ENCODE assay signal across 22 mouse cellular contexts in genomic region chr3:51373544-51373943, GRCm38 (mm10). TPM values are rescaled to one million over a fixed set of nuclear protein-coding genes. Genes with fewer than 3 reads are reported as not detected.
DNase-seq lines count a peak whose midpoint lies in the region; ATAC-seq and TF ChIP-seq lines count a peak whose summit lies in the region.
"Had no signal": no experiment of that assay in that cellular context is flagged by ENCODE, and none has a peak within 500 bp of the region (broad histone marks: within the 10 kb centered on the region; RNA-seq: fewer than 3 reads in every experiment).

No protein-coding gene starts in this region.

- peak; percentile 34 for TF ChIP-seq CTCF in heart, adult 2 months (IDR thresholded peaks at IDR 0.05)
- TF ChIP-seq CTCF in liver, embryonic 14.5 days (IDR thresholded peaks at IDR 0.05; ENCODE audit: low read depth), result peak; percentile 23; the same call in 1 of the 2 replicates
- TF ChIP-seq CTCF in CH12.LX (conservative IDR thresholded peaks at IDR 0.05 in 1 of 2, IDR thresholded peaks at IDR 0.05 in 1 of 2; ENCODE audit: low read depth in 2 of 2, low read length in 2 of 2), result peak in 1 of 2 experiments; percentile 54; a peak in 2 of 4 replicates

- H3K4me1 ChIP-seq in heart, adult 2 months (ENCODE audit: control insufficient read depth, insufficient read depth, low read length), result no peaks in the 10 kb centered on the region
- H3K4me1 ChIP-seq in liver, embryonic 14.5 days (replicated peaks; ENCODE audit: control insufficient read depth in 2 of 2, insufficient read depth in 2 of 2, low read length in 1 of 2), result peaks cover 8 to 15% of the 10 kb centered on the region in 2 experiments
- peaks cover 31% of the 10 kb centered on the region for H3K4me1 ChIP-seq in liver, embryonic 12.5 days
- H3K4me1 ChIP-seq in CH12.LX (ENCODE audit: control insufficient read depth in 1 of 2, insufficient read depth in 2 of 2), result peaks cover 0 to 14% of the 10 kb centered on the region in 2 experiments; a peak in 2 of 4 replicates
- H3K4me1 ChIP-seq: midbrain, embryonic 12.5 days; neural tube, embryonic 12.5 days had no signal

- TF ChIP-seq EP300 in heart, adult 2 months (IDR thresholded peaks at IDR 0.05; ENCODE audit: insufficient read depth, low read depth, low read length), result no peak
- TF ChIP-seq EP300 in liver, embryonic 14.5 days (IDR thresholded peaks at IDR 0.05; ENCODE audit: low read depth), result no peak
- TF ChIP-seq EP300 in CH12.LX (IDR thresholded peaks at IDR 0.05; ENCODE audit: low read length), result no peak

- ATAC-seq in liver, embryonic 14.5 days (ENCODE audit: insufficient read depth), result no peak
- ATAC-seq in liver, embryonic 12.5 days, result no peak
- ATAC-seq: hindbrain, postnatal 0 days had no signal

- H3K79me2 ChIP-seq in heart, adult 2 months (replicated peaks; ENCODE audit: control insufficient read depth, insufficient read depth, low read length), result no peaks in the 10 kb centered on the region
- H3K79me2 ChIP-seq in CH12.LX (replicated peaks; ENCODE audit: control insufficient read depth, extremely low read depth, insufficient read depth, poor library complexity, severe bottlenecking), result no peaks in the 10 kb centered on the region
- no peaks in the 10 kb centered on the region for H3K79me2 ChIP-seq in myocyte (ENCODE audit: control insufficient read depth, insufficient read depth)

- intact Hi-C loops in heart, adult 2 months (cut with DNase I), result no loop called here
- intact Hi-C loops in heart, postnatal 10 days (cut with DNase I), result no loop called here

- 73% methylated on average over 5 of the region's 5 CpGs for WGBS in heart, adult 2 months
- WGBS in liver, embryonic 14.5 days (ENCODE audit: insufficient replicate concordance), result 59% methylated on average over 5 of the region's 5 CpGs
- 55% methylated on average over 5 of the region's 5 CpGs for WGBS in liver, embryonic 12.5 days (ENCODE audit: insufficient replicate concordance)

- H3K9me3 ChIP-seq in liver, embryonic 14.5 days (ENCODE audit: control insufficient read depth, low read length), result no peaks in the 10 kb centered on the region
- H3K9me3 ChIP-seq in liver, embryonic 12.5 days (replicated peaks), result no peaks in the 10 kb centered on the region
- H3K9me3 ChIP-seq in CH12.LX (replicated peaks; ENCODE audit: low read length), result peaks cover 3% of the 10 kb centered on the region

- no peak overlapping the region for H3ac ChIP-seq in myocyte (ENCODE audit: control insufficient read depth, insufficient read length)

- no peaks in the 10 kb centered on the region for H3K36me3 ChIP-seq in heart, adult 2 months (ENCODE audit: control insufficient read depth, insufficient read depth, low read length)
- no peaks in the 10 kb centered on the region for H3K36me3 ChIP-seq in liver, embryonic 14.5 days (replicated peaks; ENCODE audit: control insufficient read depth, insufficient read depth, low read depth)
- H3K36me3 ChIP-seq in liver, embryonic 12.5 days, result no peaks in the 10 kb centered on the region
- H3K36me3 ChIP-seq in CH12.LX (replicated peaks in 1 of 2; ENCODE audit: control insufficient read depth in 1 of 2, insufficient read depth in 1 of 2, low read length in 1 of 2) (no peaks in the 10 kb centered on the region), myocyte (ENCODE audit: control insufficient read depth, insufficient read depth) (no peaks in the 10 kb centered on the region)
- H3K36me3 ChIP-seq: forebrain, embryonic 10.5 days; midbrain, embryonic 12.5 days; neural tube, embryonic 12.5 days had no signal

- H3K4me2 ChIP-seq in liver, embryonic 14.5 days (ENCODE audit: low read depth), result no peak overlapping the region
- H3K4me2 ChIP-seq in liver, embryonic 12.5 days, result no peak overlapping the region
- H3K4me2 ChIP-seq in CH12.LX (ENCODE audit: insufficient read depth, low read depth, poor library complexity, severe bottlenecking) (peak overlapping the region; percentile 79), myocyte (ENCODE audit: low read depth) (peak overlapping the region; percentile 72)
- H3K4me2 ChIP-seq: heart, embryonic 11.5 days; midbrain, embryonic 12.5 days; neural tube, embryonic 12.5 days had no signal

- TF ChIP-seq RAD21 in CH12.LX (IDR thresholded peaks at IDR 0.05; ENCODE audit: low read depth, low read length), result peak; percentile 17

- H3K9ac ChIP-seq in heart, adult 2 months (ENCODE audit: low read depth, low read length), result no peak overlapping the region
- H3K9ac ChIP-seq in liver, embryonic 14.5 days (replicated peaks), result no peak overlapping the region
- no peak overlapping the region for H3K9ac ChIP-seq in liver, embryonic 12.5 days
- no peak overlapping the region for H3K9ac ChIP-seq in CH12.LX (ENCODE audit: insufficient read depth, low read depth)
- H3K9ac ChIP-seq: midbrain, embryonic 12.5 days; neural tube, embryonic 12.5 days had no signal

- no peak overlapping the region for H3K4me3 ChIP-seq in heart, adult 2 months
- no peak overlapping the region for H3K4me3 ChIP-seq in liver, embryonic 14.5 days (ENCODE audit: insufficient read depth in 1 of 2, low read depth in 2 of 2, low read length in 2 of 2)
- H3K4me3 ChIP-seq in liver, embryonic 12.5 days, result no peak overlapping the region
- H3K4me3 ChIP-seq in CH12.LX (replicated peaks in 1 of 3; ENCODE audit: low read depth in 2 of 3, low read length in 2 of 3, poor library complexity in 1 of 3), result no peak overlapping the region
- no peak overlapping the region for H3K4me3 ChIP-seq in myocyte
- H3K4me3 ChIP-seq: forebrain, embryonic 10.5 days; midbrain, embryonic 12.5 days; neural tube, embryonic 12.5 days had no signal

- in situ Hi-C loops in CH12.LX (cut with MboI; ENCODE audit: low pct_ligation_motif_present, low pct_unique_long_range_greater_than_20kb, low sequenced_read_pairs), result no loop called here

- H3K27ac ChIP-seq in heart, adult 2 months, result no peak overlapping the region
- no peak overlapping the region for H3K27ac ChIP-seq in liver, embryonic 14.5 days
- H3K27ac ChIP-seq in liver, embryonic 12.5 days, result no peak overlapping the region
- H3K27ac ChIP-seq in CH12.LX (ENCODE audit: insufficient read depth, low read depth), result no peak overlapping the region
- H3K27ac ChIP-seq: forebrain, embryonic 10.5 days; hindbrain, postnatal 0 days; midbrain, embryonic 12.5 days; neural tube, embryonic 12.5 days had no signal

- dilution Hi-C loops in CH12.LX (cut with MboI; ENCODE audit: extremely low pct_ligation_motif_present, extremely low pct_unique_long_range_greater_than_20kb, low sequenced_read_pairs), result no loop called here

- no peak for DNase-seq in heart, adult 2 months
- no peak for DNase-seq in heart, postnatal 10 days
- DNase-seq in liver, embryonic 14.5 days (ENCODE audit: low read depth in 3 of 3, low spot score in 3 of 3), result no peak
- no peak for DNase-seq in CH12.LX (ENCODE audit: extremely low read depth)
- no peak for DNase-seq in spleen, adult 18-20 months
- DNase-seq: B cell, adult 2 months; cerebellum, adult 11 months; cerebellum, postnatal 14 days; kidney, adult 18-20 months; lung, postnatal 14 days; right cerebral cortex, postnatal 14 days had no signal

- no peak for TF ChIP-seq POLR2A in heart, adult 2 months (IDR thresholded peaks at IDR 0.05; ENCODE audit: insufficient read depth, low read depth, low read length)
- TF ChIP-seq POLR2A in CH12.LX (IDR thresholded peaks at IDR 0.05; ENCODE audit: low read depth, low read length) (no peak), myocyte (IDR thresholded peaks at IDR 0.05; ENCODE audit: insufficient read length, low read depth) (no peak)

- H3K27me3 ChIP-seq in heart, adult 2 months (ENCODE audit: control insufficient read depth, insufficient read depth, low read length), result no peaks in the 10 kb centered on the region
- H3K27me3 ChIP-seq in liver, embryonic 14.5 days (ENCODE audit: control insufficient read depth, insufficient read depth, low read length), result no peaks in the 10 kb centered on the region
- no peaks in the 10 kb centered on the region for H3K27me3 ChIP-seq in liver, embryonic 12.5 days (replicated peaks)
- H3K27me3 ChIP-seq in CH12.LX (replicated peaks), result no peaks in the 10 kb centered on the region
- no peaks in the 10 kb centered on the region for H3K27me3 ChIP-seq in myocyte (ENCODE audit: control insufficient read depth, insufficient read depth, insufficient read length)
- H3K27me3 ChIP-seq: midbrain, embryonic 12.5 days; neural tube, embryonic 12.5 days had no signal

RNA-seq across cellular contexts. Expression of gene Mgarp, which starts 23.0 kb away (rescaled TPM):
- under 1 TPM in 1 of 2 experiments, not detected in 1; 0.70 TPM for total RNA-seq in heart, adult 2 months (2021)
- polyA plus RNA-seq in heart, adult 2 months (2012; rRNA removed), result 0.12 and 0.41 TPM in 2 replicates
- total RNA-seq in heart, postnatal 10 days (2021), result under 1 TPM; 0.42 to 0.48 TPM
- 0.25 and 0.48 TPM in 2 replicates for polyA plus RNA-seq in liver, embryonic 14.5 days (2012; rRNA removed)
- polyA plus RNA-seq in liver, embryonic 14.5 days (2014; fragmentation: Nextera tagmentation; extraction: Ambion mirVana), result 0.85 and 1.00 TPM in 2 replicates
- 1.3 and 1.7 TPM in 2 replicates for polyA plus RNA-seq in liver, embryonic 12.5 days (2016; fragmentation: Nextera tagmentation; extraction: Ambion mirVana)
- not detected in 2 replicates for total RNA-seq in CH12.LX (2012; rRNA removed)
- not detected in 2 replicates for total RNA-seq in CH12.LX (2014; rRNA removed)
- 0.23 TPM in 1 of 2 replicates, not detected in the other for polyA plus RNA-seq in CH12.LX (2012; ENCODE audit: insufficient read length, low read depth)
- polyA plus RNA-seq in myocyte (2012; fragmentation: generic; extraction: Trizol), result 0.88 TPM
- total RNA-seq: left cerebral cortex, adult 18-20 months; left cerebral cortex, postnatal 36 days; megakaryocyte progenitor cell, adult 5-6 weeks; monocyte, adult 5-6 weeks had no signal

RNA-seq across cellular contexts. Expression of gene Elf2, which starts 33.1 kb away (rescaled TPM):
- total RNA-seq in heart, adult 2 months (2021), result 10 to 100 TPM; 55.7 to 56.9 TPM
- polyA plus RNA-seq in heart, adult 2 months (2012; rRNA removed), result 25.6 and 38.1 TPM in 2 replicates
- total RNA-seq in heart, postnatal 10 days (2021), result 10 to 100 TPM; 79.8 to 85.1 TPM
- 14.8 and 20.7 TPM in 2 replicates for polyA plus RNA-seq in liver, embryonic 14.5 days (2012; rRNA removed)
- polyA plus RNA-seq in liver, embryonic 14.5 days (2014; fragmentation: Nextera tagmentation; extraction: Ambion mirVana), result 14.7 and 18.9 TPM in 2 replicates
- 21.8 and 24.6 TPM in 2 replicates for polyA plus RNA-seq in liver, embryonic 12.5 days (2016; fragmentation: Nextera tagmentation; extraction: Ambion mirVana)
- total RNA-seq in CH12.LX (2012; rRNA removed), result 30.5 and 31.2 TPM in 2 replicates
- 41.2 and 42.8 TPM in 2 replicates for total RNA-seq in CH12.LX (2014; rRNA removed)
- polyA plus RNA-seq in CH12.LX (2012; ENCODE audit: insufficient read length, low read depth), result 30.1 and 32.2 TPM in 2 replicates
- 18.2 TPM for polyA plus RNA-seq in myocyte (2012; fragmentation: generic; extraction: Trizol)

RNA-seq across cellular contexts. Expression of gene Ndufc1, which starts 35.2 kb away (rescaled TPM):
- 1,000 to 10,000 TPM; 1,555 to 1,819 TPM for total RNA-seq in heart, adult 2 months (2021)
- 526 and 770 TPM in 2 replicates for polyA plus RNA-seq in heart, adult 2 months (2012; rRNA removed)
- total RNA-seq in heart, postnatal 10 days (2021), result 1,000 to 10,000 TPM; 1,294 to 1,362 TPM
- 53.0 and 150 TPM in 2 replicates for polyA plus RNA-seq in liver, embryonic 14.5 days (2012; rRNA removed)
- 493 and 495 TPM in 2 replicates for polyA plus RNA-seq in liver, embryonic 14.5 days (2014; fragmentation: Nextera tagmentation; extraction: Ambion mirVana)
- 539 and 560 TPM in 2 replicates for polyA plus RNA-seq in liver, embryonic 12.5 days (2016; fragmentation: Nextera tagmentation; extraction: Ambion mirVana)
- total RNA-seq in CH12.LX (2012; rRNA removed), result 213 and 233 TPM in 2 replicates
- total RNA-seq in CH12.LX (2014; rRNA removed), result 206 and 234 TPM in 2 replicates
- polyA plus RNA-seq in CH12.LX (2012; ENCODE audit: insufficient read length, low read depth), result 109 and 159 TPM in 2 replicates
- polyA plus RNA-seq in myocyte (2012; fragmentation: generic; extraction: Trizol), result 584 TPM

RNA-seq across cellular contexts. Expression of gene Naa15, which starts 41.4 kb away (rescaled TPM):
- total RNA-seq in heart, adult 2 months (2021), result 10 to 100 TPM; 45.9 to 55.0 TPM
- 4.9 and 10.8 TPM in 2 replicates for polyA plus RNA-seq in heart, adult 2 months (2012; rRNA removed)
- 10 to 100 TPM; 48.4 to 48.6 TPM for total RNA-seq in heart, postnatal 10 days (2021)
- 7.3 and 12.9 TPM in 2 replicates for polyA plus RNA-seq in liver, embryonic 14.5 days (2012; rRNA removed)
- polyA plus RNA-seq in liver, embryonic 14.5 days (2014; fragmentation: Nextera tagmentation; extraction: Ambion mirVana), result 13.3 and 17.3 TPM in 2 replicates
- 41.9 and 49.9 TPM in 2 replicates for polyA plus RNA-seq in liver, embryonic 12.5 days (2016; fragmentation: Nextera tagmentation; extraction: Ambion mirVana)
- total RNA-seq in CH12.LX (2012; rRNA removed) (27.6 and 34.1 TPM in 2 replicates), CH12.LX (2014; rRNA removed) (59.0 and 59.9 TPM in 2 replicates)
- polyA plus RNA-seq in CH12.LX (2012; ENCODE audit: insufficient read length, low read depth) (85.8 and 95.3 TPM in 2 replicates), myocyte (2012; fragmentation: generic; extraction: Trizol) (8.4 TPM)

Comparison
In these comparisons a context has a peak if more than half of its experiments do, and no peak if none do; other contexts are left out.
1. H3K4me2 ChIP-seq: peak in CH12.LX (single experiment) and myocyte (single experiment); none in liver, embryonic 14.5 days (single experiment) and liver, embryonic 12.5 days (single experiment).